8 mouse cellular contexts compared by ENCODE assay signal in the genomic region with DNA sequence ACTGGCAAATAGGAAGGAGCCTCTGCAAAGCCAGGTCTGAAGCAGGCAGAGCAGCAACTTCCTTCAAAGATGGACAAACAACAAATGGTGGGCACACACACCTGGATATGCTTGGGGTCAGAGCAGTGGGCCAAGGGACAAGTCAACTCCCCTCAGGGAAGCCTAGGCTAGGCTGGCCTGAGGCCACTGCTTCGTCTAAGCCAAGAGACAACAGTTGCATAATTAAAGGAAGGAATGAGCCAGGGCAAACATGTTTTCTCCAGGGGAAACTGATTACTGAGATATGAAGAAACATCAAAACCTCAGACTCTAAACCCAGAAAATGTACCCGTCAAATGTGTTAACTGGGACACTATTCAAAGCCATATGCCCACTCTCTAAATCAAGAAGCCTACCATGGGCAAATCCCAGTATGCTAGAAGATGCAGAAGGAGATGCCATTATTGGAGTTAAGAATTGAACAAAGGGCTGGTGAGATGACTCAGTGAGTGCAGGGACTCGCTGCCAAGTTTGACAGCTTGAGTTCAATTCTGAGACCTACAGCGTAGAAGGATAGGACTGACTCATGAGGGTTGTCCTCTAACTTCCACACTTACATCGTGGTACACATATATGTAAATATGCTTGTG.
DNase-seq lines count a peak whose midpoint lies in the region; ATAC-seq and TF ChIP-seq lines count a peak whose summit lies in the region.
"Had no signal": no experiment of that assay in that cellular context is flagged by ENCODE, and none has a peak within 500 bp of the region (broad histone marks: within the 10 kb centered on the region; RNA-seq: fewer than 3 reads in every experiment).

No protein-coding gene starts in this region.

- intact Hi-C loops in left cerebral cortex, adult 2 months (cut with DNase I) = loop anchor here (5.0 kb wide), 1 partner anchor 75 kb away; no protein-coding TSS in a partner anchor

- H3K4me2 ChIP-seq in midbrain, postnatal 0 days (ENCODE audit: low read depth, low read length, poor library complexity, severe bottlenecking) = no peak overlapping the region
- no peak overlapping the region for H3K4me2 ChIP-seq in midbrain, embryonic 13.5 days (replicated peaks)
- no peak overlapping the region for H3K4me2 ChIP-seq in kidney, embryonic 15.5 days
- H3K4me2 ChIP-seq: embryonic facial prominence, embryonic 13.5 days had no signal

- no peaks in the 10 kb centered on the region for H3K9me3 ChIP-seq in midbrain, postnatal 0 days (ENCODE audit: low read length)
- no peaks in the 10 kb centered on the region for H3K9me3 ChIP-seq in midbrain, embryonic 13.5 days
- no peaks in the 10 kb centered on the region for H3K9me3 ChIP-seq in kidney, embryonic 15.5 days (replicated peaks)
- H3K9me3 ChIP-seq: embryonic facial prominence, embryonic 13.5 days had no signal

- no peaks in the 10 kb centered on the region for H3K36me3 ChIP-seq in midbrain, postnatal 0 days (ENCODE audit: insufficient read depth, low read length)
- no peaks in the 10 kb centered on the region for H3K36me3 ChIP-seq in midbrain, embryonic 13.5 days
- H3K36me3 ChIP-seq in kidney, embryonic 15.5 days = no peaks in the 10 kb centered on the region
- H3K36me3 ChIP-seq: embryonic facial prominence, embryonic 13.5 days had no signal

- H3K27me3 ChIP-seq in midbrain, postnatal 0 days (ENCODE audit: insufficient read depth, low read length) = no peaks in the 10 kb centered on the region
- no peaks in the 10 kb centered on the region for H3K27me3 ChIP-seq in midbrain, embryonic 13.5 days
- H3K27me3 ChIP-seq in kidney, embryonic 15.5 days = no peaks in the 10 kb centered on the region
- H3K27me3 ChIP-seq: embryonic facial prominence, embryonic 13.5 days had no signal

- no peak for ATAC-seq in midbrain, postnatal 0 days (ENCODE audit: low FRiP score)
- ATAC-seq in midbrain, embryonic 13.5 days = no peak
- no peak for ATAC-seq in kidney, embryonic 15.5 days (replicated peaks; ENCODE audit: low FRiP score)

- whole genome bisulfite sequencing in midbrain, postnatal 0 days = 80% methylated on average over 5 of the region's 5 CpGs
- WGBS in midbrain, embryonic 13.5 days = 91% methylated on average over 5 of the region's 5 CpGs
- WGBS in kidney, embryonic 15.5 days = 83% methylated on average over 5 of the region's 5 CpGs

- no peak overlapping the region for H3K4me3 ChIP-seq in midbrain, postnatal 0 days (ENCODE audit: low read depth, low read length)
- no peak overlapping the region for H3K4me3 ChIP-seq in midbrain, embryonic 13.5 days (replicated peaks)
- no peak overlapping the region for H3K4me3 ChIP-seq in left cerebral cortex, adult 2 months
- no peak overlapping the region for H3K4me3 ChIP-seq in kidney, embryonic 15.5 days (replicated peaks)
- H3K4me3 ChIP-seq: embryonic facial prominence, embryonic 13.5 days had no signal

- no peak for TF ChIP-seq CTCF in midbrain, postnatal 0 days (IDR thresholded peaks at IDR 0.05)
- TF ChIP-seq CTCF in left cerebral cortex, adult 2 months (IDR thresholded peaks at IDR 0.05) = no peak

- peak; percentile 15 for DNase-seq in midbrain, postnatal 0 days (ENCODE audit: low spot score)
- peak; percentile 59 to 70 for DNase-seq in cerebellum, postnatal 14 days
- peak; percentile 32 to 60 for DNase-seq in left cerebral cortex, adult 2 months (ENCODE audit: extremely low spot score in 1 of 2, low spot score in 2 of 2)
- peak; percentile 51 for DNase-seq in skeletal muscle tissue, adult 2 months (ENCODE audit: low read depth, low spot score)
- DNase-seq in ovary, postnatal 36 days (ENCODE audit: low spot score) = no peak

- no peak overlapping the region for H3K27ac ChIP-seq in midbrain, postnatal 0 days (ENCODE audit: low read depth, low read length)
- no peak overlapping the region for H3K27ac ChIP-seq in midbrain, embryonic 13.5 days
- H3K27ac ChIP-seq in left cerebral cortex, adult 2 months = peak overlapping the region; percentile 54
- no peak overlapping the region for H3K27ac ChIP-seq in kidney, embryonic 15.5 days
- H3K27ac ChIP-seq: embryonic facial prominence, embryonic 13.5 days had no signal

- no peaks in the 10 kb centered on the region for H3K4me1 ChIP-seq in midbrain, postnatal 0 days (ENCODE audit: insufficient read depth, low read length)
- peaks cover 8% of the 10 kb centered on the region for H3K4me1 ChIP-seq in midbrain, embryonic 13.5 days (replicated peaks)
- H3K4me1 ChIP-seq in kidney, embryonic 15.5 days = peaks cover 19% of the 10 kb centered on the region

- no peak overlapping the region for H3K9ac ChIP-seq in midbrain, postnatal 0 days (replicated peaks; ENCODE audit: low read length, poor library complexity, severe bottlenecking)
- H3K9ac ChIP-seq in midbrain, embryonic 13.5 days (replicated peaks) = no peak overlapping the region
- H3K9ac ChIP-seq in kidney, embryonic 15.5 days = no peak overlapping the region
- H3K9ac ChIP-seq: embryonic facial prominence, embryonic 13.5 days had no signal
